Mouse (Mus musculus) myocyte (in vitro differentiated cells): ENCODE measurements at regions not wholly inside any gene's neighbourhood (a gene's known extent, or its start where the extent isn't known, plus 50 kb on each side); places are given as distances from the start of the nearest gene placed in this dataset.

Experiments used
- H3K27me3 ChIP-seq: one replicate; pipeline ENCODE4 v1.6.1; 2011; ENCODE audit not compliant: control insufficient read depth, insufficient read depth, insufficient read length
- H3K36me3 ChIP-seq: one replicate; pipeline ENCODE4 v1.6.1; 2011; ENCODE audit not compliant: control insufficient read depth, insufficient read depth
- H3K4me2 ChIP-seq: one replicate; pipeline ENCODE4 v1.6.1; 2011; ENCODE audit warnings: low read depth, control low read depth
- H3K4me3 ChIP-seq: one replicate; pipeline ENCODE4 v1.5.1; 2011; ENCODE audit warnings: mild to moderate bottlenecking, control low read depth, moderate library complexity
- H3K79me2 ChIP-seq: one replicate; pipeline ENCODE4 v1.6.1; 2011; ENCODE audit not compliant: control insufficient read depth, insufficient read depth
- H3ac ChIP-seq: one replicate; pipeline ENCODE4 v1.6.1; 2011; ENCODE audit not compliant: control insufficient read depth, insufficient read length
- CEBPB ChIP-seq: IDR thresholded peaks from 2 replicates; pipeline ENCODE4 v1.6.1; 2011; ENCODE audit warnings: mild to moderate bottlenecking, moderate library complexity; ENCODE audit not compliant: poor library complexity, insufficient read depth, severe bottlenecking
- E2F4 ChIP-seq: IDR thresholded peaks from one replicate; pipeline ENCODE4 v1.6.1; 2011; ENCODE audit warnings: mild to moderate bottlenecking, control low read depth, moderate library complexity; ENCODE audit not compliant: insufficient read depth
- MAX ChIP-seq: IDR thresholded peaks from one replicate; pipeline ENCODE4 v1.6.1; 2011; ENCODE audit warnings: low read depth, mild to moderate bottlenecking, control low read depth
- MYOD1 ChIP-seq, 3 experiments: IDR thresholded peaks; one replicate each; pipeline ENCODE4 v1.6.1; 2011; ENCODE audit warnings: control low read depth in 2 of 3, low read depth in 2 of 3, mild to moderate bottlenecking in 2 of 3, moderate library complexity in 1 of 3; ENCODE audit not compliant: insufficient read length in 2 of 3, control insufficient read depth in 1 of 3
- MYOG ChIP-seq, 3 experiments: IDR thresholded peaks; one replicate each; pipeline ENCODE4 v1.6.1; 2011; ENCODE audit warnings: control low read depth in 2 of 3, low read depth in 2 of 3, mild to moderate bottlenecking in 2 of 3; ENCODE audit not compliant: insufficient read length in 2 of 3, control insufficient read depth in 1 of 3, insufficient read depth in 1 of 3
- POLR2A ChIP-seq: IDR thresholded peaks from one replicate; pipeline ENCODE4 v1.6.1; 2011; ENCODE audit warnings: low read depth, mild to moderate bottlenecking, control low read depth, moderate library complexity; ENCODE audit not compliant: insufficient read length
- POLR2AphosphoS2 ChIP-seq: IDR thresholded peaks from one replicate; pipeline ENCODE4 v1.6.1; 2011; ENCODE audit warnings: low read depth, control low read depth; ENCODE audit not compliant: insufficient read length
- REST ChIP-seq: IDR thresholded peaks from one replicate; pipeline ENCODE4 v1.6.1; 2011; ENCODE audit warnings: mild to moderate bottlenecking, control low read depth, moderate library complexity; ENCODE audit not compliant: insufficient read depth, insufficient read length
- SRF ChIP-seq: IDR thresholded peaks from one replicate; pipeline ENCODE4 v1.6.1; 2011; ENCODE audit warnings: low read depth; ENCODE audit not compliant: control insufficient read depth, insufficient read length
- TCF12 ChIP-seq: IDR thresholded peaks from one replicate; pipeline ENCODE4 v1.6.1; 2011; ENCODE audit warnings: mild to moderate bottlenecking, control low read depth; ENCODE audit not compliant: poor library complexity, insufficient read depth, severe bottlenecking
- TCF3 ChIP-seq: IDR thresholded peaks from one replicate; pipeline ENCODE4 v1.6.1; 2011; ENCODE audit warnings: low read depth, control low read depth; ENCODE audit not compliant: insufficient read length
- USF1 ChIP-seq: IDR thresholded peaks from one replicate; pipeline ENCODE4 v1.6.1; 2011; ENCODE audit warnings: low read depth, mild to moderate bottlenecking, control low read depth, moderate library complexity

- Histone ChIP-seq H3K4me2 (no peak overlapping the region), H3K36me3 (no peaks in the 10 kb centered on the region), H3K4me3 (no peak overlapping the region), H3K79me2 (no peaks in the 10 kb centered on the region), H3ac (no peak overlapping the region), H3K27me3 (no peaks in the 10 kb centered on the region)
- TF ChIP-seq TCF12 = no peak
These were observed 569.4 kb upstream of the Gm19410 start for GRCm38 (mm10) chr8:35196189-35196588.

GRCm38 (mm10) chr8:35198766-35199165, 566.8 kb upstream of the Gm19410 start:
- Histone ChIP-seq H3K4me3 (no peak overlapping the region), H3K36me3 (no peaks in the 10 kb centered on the region), H3K79me2 (no peaks in the 10 kb centered on the region), H3K27me3 (no peaks in the 10 kb centered on the region), H3K4me2 (no peak overlapping the region), H3ac (no peak overlapping the region)
- no peak for TF ChIP-seq TCF3
- no peak for TF ChIP-seq REST
- TF ChIP-seq POLR2AphosphoS2 = no peak
- TF ChIP-seq E2F4 = no peak
- TF ChIP-seq MAX = no peak
- no peak for TF ChIP-seq CEBPB
- no peak for TF ChIP-seq USF1
- no peak for TF ChIP-seq MYOG (IDR thresholded peaks at IDR 0.05; ENCODE audit: control insufficient read depth in 1 of 3, insufficient read depth in 1 of 3, insufficient read length in 2 of 3, low read depth in 2 of 3)
- no peak for TF ChIP-seq POLR2A
- no peak for TF ChIP-seq SRF
- no peak for TF ChIP-seq MYOD1 (IDR thresholded peaks at IDR 0.05; ENCODE audit: control insufficient read depth in 1 of 3, insufficient read length in 2 of 3, low read depth in 2 of 3)
- TF ChIP-seq TCF12 = no peak

GRCm38 (mm10) chr8:35201416-35201815, 564.2 kb upstream of the Gm19410 start:
- Histone ChIP-seq H3K27me3 (no peaks in the 10 kb centered on the region), H3K36me3 (no peaks in the 10 kb centered on the region), H3K4me2 (no peak overlapping the region), H3ac (no peak overlapping the region), H3K79me2 (no peaks in the 10 kb centered on the region), H3K4me3 (no peak overlapping the region)
- TF ChIP-seq USF1 (no peak), E2F4 (no peak), MYOG (IDR thresholded peaks at IDR 0.05; ENCODE audit: control insufficient read depth in 1 of 3, insufficient read depth in 1 of 3, insufficient read length in 2 of 3, low read depth in 2 of 3) (no peak), MYOD1 (IDR thresholded peaks at IDR 0.05; ENCODE audit: control insufficient read depth in 1 of 3, insufficient read length in 2 of 3, low read depth in 2 of 3) (no peak), POLR2A (no peak), MAX (no peak), REST (no peak), CEBPB (no peak), TCF3 (no peak), POLR2AphosphoS2 (no peak), SRF (no peak), TCF12 (no peak)

- TF ChIP-seq TCF3 (no peak), POLR2A (no peak), CEBPB (no peak), REST (no peak), SRF (no peak), MYOG (IDR thresholded peaks at IDR 0.05; ENCODE audit: control insufficient read depth in 1 of 3, insufficient read depth in 1 of 3, insufficient read length in 2 of 3, low read depth in 2 of 3) (no peak), MAX (no peak), MYOD1 (IDR thresholded peaks at IDR 0.05; ENCODE audit: control insufficient read depth in 1 of 3, insufficient read length in 2 of 3, low read depth in 2 of 3) (no peak)
- Histone ChIP-seq H3K79me2 (no peaks in the 10 kb centered on the region), H3K4me2 (no peak overlapping the region), H3ac (no peak overlapping the region), H3K4me3 (no peak overlapping the region), H3K36me3 (no peaks in the 10 kb centered on the region), H3K27me3 (no peaks in the 10 kb centered on the region)
These were observed 560.6 kb upstream of the Gm19410 start for GRCm38 (mm10) chr8:35204971-35205370.

- H3K4me2 ChIP-seq = peak overlapping the region; percentile 38
- no peak overlapping the region for H3K4me3 ChIP-seq
- TF ChIP-seq MYOG (IDR thresholded peaks at IDR 0.05; ENCODE audit: control insufficient read depth in 1 of 3, insufficient read depth in 1 of 3, insufficient read length in 2 of 3, low read depth in 2 of 3) (no peak), MYOD1 (IDR thresholded peaks at IDR 0.05; ENCODE audit: control insufficient read depth in 1 of 3, insufficient read length in 2 of 3, low read depth in 2 of 3) (peak in 1 of 3 experiments; percentile 26), CEBPB (no peak)
- no peaks in the 10 kb centered on the region for H3K36me3 ChIP-seq
- no peaks in the 10 kb centered on the region for H3K79me2 ChIP-seq
- H3ac ChIP-seq = no peak overlapping the region
- no peaks in the 10 kb centered on the region for H3K27me3 ChIP-seq
These were observed 560.1 kb upstream of the Gm19410 start for GRCm38 (mm10) chr8:35205536-35205935.
